Mouse (Mus musculus): ENCODE results near the gene Lrrc8e.

GRCm38 (mm10) chr8:4186151-4186550 is 40.5 kb upstream of the Lrrc8e start:
- no peak for TF ChIP-seq CTCF (IDR thresholded peaks at IDR 0.05; ENCODE audit: control insufficient read depth, insufficient read depth, insufficient replicate concordance, low read depth, low read length)
- no peak for TF ChIP-seq POLR2A (IDR thresholded peaks at IDR 0.05; ENCODE audit: control insufficient read depth, low read depth, low read length)

All from testis, adult 2 months (tissue).